Mouse (Mus musculus) liver, embryonic 16.5 days (tissue): Measurements from ENCODE around the gene Serinc3. TPM values are rescaled to one million over a fixed set of nuclear protein-coding genes. Genes with fewer than 3 reads are reported as not detected.

Experiments
- ATAC-seq: fragments of 200-750 bp; cut with Nextera tagmentation; 2 replicates; pipeline ENCODE4 v1.8.0; 2017; ENCODE audit warnings: low read depth, mild to moderate bottlenecking, moderate number of reproducible peaks, moderate library complexity
- H3K27ac ChIP-seq: fragments of 300-500 bp; sonication (generic); 2 replicates; pipeline ENCODE4 v1.5.1; 2014; ENCODE audit warnings: mild to moderate bottlenecking, low read length
- H3K27me3 ChIP-seq: fragments of 300-500 bp; sonication (generic); 2 replicates; pipeline ENCODE4 v1.6.1; 2014; ENCODE audit warnings: low read depth, low read length, mixed read lengths; ENCODE audit not compliant: control insufficient read depth, insufficient read depth
- H3K36me3 ChIP-seq: fragments of 300-500 bp; sonication (generic); 2 replicates; pipeline ENCODE4 v1.6.1; 2014; ENCODE audit warnings: mild to moderate bottlenecking; ENCODE audit not compliant: control insufficient read depth, insufficient read depth
- H3K4me1 ChIP-seq: fragments of 300-500 bp; sonication (generic); 2 replicates; pipeline ENCODE4 v1.6.1; 2014; ENCODE audit warnings: low read depth, low read length, mixed read lengths; ENCODE audit not compliant: control insufficient read depth
- H3K4me2 ChIP-seq: fragments of 300-500 bp; sonication (generic); 2 replicates; pipeline ENCODE4 v1.6.1; 2014; ENCODE audit warnings: low read depth, low read length, mixed read lengths
- H3K4me3 ChIP-seq: fragments of 300-500 bp; sonication (generic); 2 replicates; pipeline ENCODE4 v1.5.1; 2014; ENCODE audit warnings: low read depth, mild to moderate bottlenecking, low read length
- H3K9ac ChIP-seq: fragments of 300-500 bp; sonication (generic); 2 replicates; pipeline ENCODE4 v1.6.1; 2014; ENCODE audit warnings: low read depth, low read length
- H3K9me3 ChIP-seq: fragments of 300-500 bp; sonication (generic); replicated peaks from 2 replicates; pipeline ENCODE4 v1.6.1; 2016; ENCODE audit warnings: low read length; ENCODE audit not compliant: control insufficient read depth
- WGBS: fragments of 180-500 bp; shearing (Covaris S2); extraction: QIAGEN DNeasy Blood & Tissue Kit; methylation state at CpG from one replicate; pipeline ENCODE4 v1.1.7; 2014; ENCODE audit not compliant: insufficient replicate concordance; 5-methylcytosine and 5-hydroxymethylcytosine counted together
- polyA plus RNA-seq: library from polyadenylated mRNA; unstranded; fragments of >200 nt; fragmentation: Nextera tagmentation; extraction: Ambion mirVana; gene quantifications from 2 replicates; pipeline ENCODE4 v1.2.1, GENCODE M21; 2015

Gene Serinc3
- polyA plus RNA-seq, 1 experiment from 2014 or later: 138 TPM

- Histone ChIP-seq H3K36me3 (peaks cover 17% of the 10 kb centered on the region), H3K9ac (no peak overlapping the region), H3K4me2 (no peak overlapping the region), H3K27me3 (no peaks in the 10 kb centered on the region), H3K9me3 (no peaks in the 10 kb centered on the region), H3K4me3 (no peak overlapping the region), H3K27ac (no peak overlapping the region), H3K4me1 (peaks cover 8% of the 10 kb centered on the region; the same call in 1 of the 2 replicates)
- no peak for ATAC-seq
- WGBS: 82% methylated on average over 12 of the region's 12 CpGs
Measured at GRCm38 (mm10) chr2:163609281-163609975, 35.5 kb downstream of the Serinc3 start.

GRCm38 (mm10) chr2:163608008-163608407, 36.9 kb downstream of the Serinc3 start:
- Histone ChIP-seq H3K36me3 (peaks cover 10% of the 10 kb centered on the region), H3K4me3 (no peak overlapping the region), H3K4me1 (peaks cover 13% of the 10 kb centered on the region), H3K4me2 (no peak overlapping the region), H3K9me3 (no peaks in the 10 kb centered on the region), H3K9ac (no peak overlapping the region), H3K27me3 (no peaks in the 10 kb centered on the region), H3K27ac (no peak overlapping the region)
- no peak for ATAC-seq
- WGBS: 70% methylated on average over 7 of the region's 7 CpGs

- Histone ChIP-seq H3K36me3 (peaks cover 4% of the 10 kb centered on the region), H3K9ac (no peak overlapping the region), H3K9me3 (no peaks in the 10 kb centered on the region), H3K4me1 (peaks cover 21% of the 10 kb centered on the region), H3K27ac (no peak overlapping the region), H3K27me3 (no peaks in the 10 kb centered on the region), H3K4me2 (no peak overlapping the region), H3K4me3 (no peak overlapping the region)
- no peak for ATAC-seq
- WGBS: 75% methylated on average over 7 of the region's 7 CpGs
Measured at GRCm38 (mm10) chr2:163606161-163606560, 38.8 kb downstream of the Serinc3 start.

DNA sequence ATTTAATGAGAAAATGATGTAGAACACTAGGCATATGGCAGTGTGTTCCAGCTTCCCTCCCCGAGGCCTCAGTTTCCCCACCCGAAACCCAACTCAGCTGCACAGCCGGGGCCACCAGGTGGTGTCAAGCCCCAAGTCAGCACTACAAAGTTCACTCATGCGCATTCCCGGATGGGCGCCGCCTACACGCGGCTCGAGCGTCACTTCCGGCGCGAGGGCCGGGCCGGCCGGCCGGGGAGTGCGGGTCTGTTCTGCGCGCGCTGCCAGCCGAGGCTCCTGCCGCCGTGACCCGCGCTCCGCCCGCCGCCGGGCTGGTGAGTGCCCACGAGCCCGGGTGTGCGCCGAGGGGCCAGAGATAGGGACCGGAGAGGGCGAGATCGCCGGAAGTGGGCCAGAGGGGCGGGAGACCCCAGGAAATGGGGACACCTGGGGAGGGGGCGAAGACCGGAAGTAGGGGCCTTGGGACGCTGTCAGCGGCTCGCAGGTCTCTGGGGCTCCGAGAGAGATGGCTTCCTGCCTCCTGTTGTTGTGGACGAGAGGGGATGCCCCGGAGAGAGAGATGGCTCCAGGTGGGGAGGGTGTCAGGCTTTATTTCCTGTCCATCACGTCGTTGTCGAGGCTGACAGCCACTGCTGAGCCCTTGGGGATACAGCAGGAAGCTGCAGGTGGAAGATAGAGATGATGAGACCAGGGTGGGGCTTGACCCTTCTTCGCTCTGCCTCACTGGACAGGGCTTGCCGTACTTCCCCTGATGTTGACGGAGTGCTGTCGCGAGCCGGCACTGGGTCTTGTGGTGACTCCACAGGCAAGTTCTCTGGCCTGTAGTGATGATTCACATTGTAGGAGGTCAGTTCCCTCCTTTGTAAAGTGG, 42.6 kb downstream of the Serinc3 start, which contains the start of gene Ttpal:
Gene Ttpal (plus strand): TSS at position 214 of the 871 bp plus-strand sequence.
- H3K4me3 ChIP-seq: peak within 1 kb of the TSS; percentile 88
- under 1% methylated on average over 56 of the region's 57 CpGs for WGBS
- peak within 1 kb of the TSS; percentile 95 for H3K4me2 ChIP-seq
- peak within 1 kb of the TSS; percentile 88 for H3K27ac ChIP-seq
- peak; percentile 94 for ATAC-seq
- H3K36me3 ChIP-seq: no peaks in the 10 kb centered on the region
- H3K4me1 ChIP-seq: peaks cover 31% of the 10 kb centered on the region
- H3K9ac ChIP-seq: peak within 1 kb of the TSS; percentile 92
- H3K9me3 ChIP-seq: no peaks in the 10 kb centered on the region
- H3K27me3 ChIP-seq: no peaks in the 10 kb centered on the region

GRCm38 (mm10) chr2:163601712-163602100, 43.2 kb downstream of the Serinc3 start:
- no peaks in the 10 kb centered on the region for H3K9me3 ChIP-seq
- no peaks in the 10 kb centered on the region for H3K27me3 ChIP-seq
- no peak for ATAC-seq
- peak overlapping the region; percentile 95 for H3K4me2 ChIP-seq
- H3K4me3 ChIP-seq: peak overlapping the region; percentile 88
- peak overlapping the region; percentile 92 for H3K9ac ChIP-seq
- 63% methylated on average over 7 of the region's 7 CpGs for WGBS
- no peaks in the 10 kb centered on the region for H3K36me3 ChIP-seq
- no peak overlapping the region; the same call in 1 of the 2 replicates for H3K27ac ChIP-seq
- H3K4me1 ChIP-seq: peaks cover 37% of the 10 kb centered on the region

DNA sequence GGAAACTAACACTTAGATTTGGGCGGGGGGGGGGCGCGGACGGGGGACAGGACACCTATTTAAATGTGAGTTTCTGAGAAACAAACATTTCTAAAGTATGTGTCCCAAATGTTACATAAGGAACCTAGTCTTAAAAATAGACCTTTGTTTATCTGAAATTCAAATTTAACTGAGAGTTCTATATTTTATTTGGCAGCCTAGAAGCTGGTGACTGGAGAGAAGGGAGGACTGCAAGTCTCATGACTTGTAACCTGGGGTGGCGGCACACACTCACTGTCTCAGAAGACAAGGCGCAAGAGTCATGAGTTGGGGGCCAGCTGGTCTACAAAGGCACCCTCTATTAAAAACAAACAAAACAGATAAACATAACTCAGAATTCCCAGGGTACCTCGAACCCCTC, 43.9 kb downstream of the Serinc3 start:
- Histone ChIP-seq H3K36me3 (no peaks in the 10 kb centered on the region), H3K4me2 (no peak overlapping the region), H3K27ac (no peak overlapping the region), H3K4me1 (peaks cover 42% of the 10 kb centered on the region), H3K27me3 (no peaks in the 10 kb centered on the region), H3K4me3 (no peak overlapping the region), H3K9me3 (no peaks in the 10 kb centered on the region), H3K9ac (no peak overlapping the region)
- 83% methylated on average over 7 of the region's 7 CpGs for WGBS
- ATAC-seq: no peak

DNA sequence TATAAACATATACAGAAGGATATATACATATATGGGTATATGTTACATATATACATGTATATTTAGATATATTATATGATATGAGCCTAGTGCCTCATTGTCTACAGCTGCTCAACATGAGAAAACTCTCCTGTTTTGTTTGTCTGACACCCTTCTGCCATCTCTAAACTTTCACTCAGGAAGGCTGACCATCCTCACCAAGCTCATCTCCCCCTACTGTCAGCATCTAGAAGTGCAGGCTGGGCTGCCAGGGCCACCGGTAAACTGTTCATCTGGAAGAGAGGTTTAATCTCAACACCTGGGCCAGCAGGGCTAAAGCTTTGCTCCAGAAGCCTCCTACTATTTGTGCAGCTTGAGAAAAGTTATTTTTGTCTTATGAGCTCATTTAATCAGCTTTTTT, 45.7 kb downstream of the Serinc3 start:
- no peaks in the 10 kb centered on the region for H3K36me3 ChIP-seq
- no peaks in the 10 kb centered on the region for H3K9me3 ChIP-seq
- no peak overlapping the region for H3K4me3 ChIP-seq
- WGBS: 0% methylated on average over 1 of the region's 1 CpGs
- no peak overlapping the region for H3K4me2 ChIP-seq
- no peak overlapping the region for H3K27ac ChIP-seq
- H3K27me3 ChIP-seq: no peaks in the 10 kb centered on the region
- H3K4me1 ChIP-seq: peaks cover 49% of the 10 kb centered on the region
- no peak overlapping the region for H3K9ac ChIP-seq
- no peak for ATAC-seq

DNA sequence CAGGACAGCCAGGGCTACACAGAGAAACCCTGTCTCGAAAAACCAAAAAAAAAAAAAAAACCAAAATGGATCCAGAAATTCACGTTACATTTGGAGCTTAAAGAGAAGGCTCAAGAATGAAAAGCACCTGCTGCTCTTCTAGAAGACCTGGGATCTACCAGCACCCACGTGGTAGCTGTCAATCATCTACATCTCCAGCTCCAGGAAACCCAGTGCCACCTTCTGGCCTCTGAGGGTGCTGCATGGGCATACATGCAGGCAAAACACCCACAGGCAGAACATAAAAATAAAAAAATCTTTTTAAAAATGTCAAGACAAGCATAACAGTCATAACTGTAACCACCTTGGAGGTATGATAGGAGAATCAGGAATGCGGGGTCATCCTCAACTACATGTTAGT, 47.3 kb downstream of the Serinc3 start:
- Histone ChIP-seq H3K36me3 (no peaks in the 10 kb centered on the region), H3K9ac (no peak overlapping the region), H3K4me3 (no peak overlapping the region), H3K9me3 (no peaks in the 10 kb centered on the region), H3K27me3 (no peaks in the 10 kb centered on the region), H3K27ac (no peak overlapping the region), H3K4me2 (no peak overlapping the region), H3K4me1 (peaks cover 41% of the 10 kb centered on the region)
- ATAC-seq: no peak
- 46% methylated on average over 4 of the region's 4 CpGs for WGBS

DNA sequence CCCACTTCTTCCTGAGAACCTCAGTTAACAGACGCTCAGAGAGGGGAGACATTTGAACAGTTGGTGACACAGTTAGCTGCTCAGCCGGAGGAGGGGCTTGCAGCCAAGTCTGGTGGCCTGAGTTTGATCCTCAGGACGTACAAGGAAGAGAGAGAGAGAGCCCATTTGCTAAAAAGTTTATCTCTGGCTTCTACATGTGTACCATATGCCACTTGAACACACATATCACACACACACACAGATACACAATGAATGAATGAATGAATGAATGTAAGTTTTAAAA, 48.1 kb downstream of the Serinc3 start:
- no peaks in the 10 kb centered on the region for H3K9me3 ChIP-seq
- no peak overlapping the region for H3K9ac ChIP-seq
- 26% methylated on average over 3 of the region's 3 CpGs for WGBS
- H3K4me1 ChIP-seq: peaks cover 39% of the 10 kb centered on the region
- H3K4me2 ChIP-seq: no peak overlapping the region
- H3K4me3 ChIP-seq: no peak overlapping the region
- no peaks in the 10 kb centered on the region for H3K27me3 ChIP-seq
- ATAC-seq: no peak
- H3K27ac ChIP-seq: no peak overlapping the region
- no peaks in the 10 kb centered on the region for H3K36me3 ChIP-seq
